ENCODE assay signal across 25 mouse cellular contexts in the genomic region with DNA sequence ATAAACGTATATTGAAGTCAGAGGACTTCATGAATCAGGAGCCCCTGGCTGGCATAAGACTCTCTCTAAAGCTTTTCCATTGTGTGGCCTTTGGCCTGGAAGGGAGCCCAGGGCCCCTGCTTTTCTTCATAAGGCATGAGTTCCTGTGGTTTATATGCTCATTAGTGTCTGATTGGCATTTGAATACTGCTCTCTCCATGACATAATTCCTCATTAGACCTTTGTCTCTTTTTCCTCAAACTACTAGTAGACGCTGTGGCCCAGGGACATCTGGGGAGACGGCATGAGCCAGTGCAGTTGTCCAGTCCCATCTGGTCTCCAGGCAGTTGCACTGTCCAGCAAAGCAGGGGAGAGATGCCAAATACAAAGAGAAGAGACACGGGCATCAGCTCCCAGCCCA.
DNase-seq lines count a peak whose midpoint lies in the region; ATAC-seq lines count a peak whose summit lies in the region.
"Had no signal": no experiment of that assay in that cellular context is flagged by ENCODE, and none has a peak within 500 bp of the region (broad histone marks: within the 10 kb centered on the region; RNA-seq: fewer than 3 reads in every experiment).

No protein-coding gene starts in this region.

- 34% methylated on average over 4 of the region's 4 CpGs for WGBS in forebrain, embryonic 11.5 days
- 69% methylated on average over 4 of the region's 4 CpGs for WGBS in forebrain, embryonic 10.5 days
- 32% methylated on average over 4 of the region's 4 CpGs for WGBS in forebrain, embryonic 12.5 days
- 46% methylated on average over 4 of the region's 4 CpGs for WGBS in midbrain, embryonic 16.5 days

- H3K9ac ChIP-seq in forebrain, embryonic 11.5 days (ENCODE audit: low read length), result no peak overlapping the region
- no peak overlapping the region for H3K9ac ChIP-seq in forebrain, embryonic 12.5 days
- H3K9ac ChIP-seq in midbrain, embryonic 16.5 days (ENCODE audit: low read depth, low read length), result no peak overlapping the region
- H3K9ac ChIP-seq: limb, embryonic 13.5 days; liver, embryonic 13.5 days; lung, embryonic 14.5 days; neural tube, embryonic 15.5 days had no signal

- H3K4me3 ChIP-seq in forebrain, embryonic 11.5 days (ENCODE audit: low read depth, low read length), result no peak overlapping the region
- no peak overlapping the region for H3K4me3 ChIP-seq in forebrain, embryonic 10.5 days
- no peak overlapping the region for H3K4me3 ChIP-seq in forebrain, embryonic 12.5 days (replicated peaks)
- no peak overlapping the region for H3K4me3 ChIP-seq in midbrain, embryonic 16.5 days (ENCODE audit: low read depth, low read length)
- H3K4me3 ChIP-seq: erythroblast, embryonic 14.5 days; limb, embryonic 13.5 days; liver, embryonic 13.5 days; myocyte; neural tube, embryonic 15.5 days had no signal

- no peaks in the 10 kb centered on the region for H3K27me3 ChIP-seq in forebrain, embryonic 11.5 days (ENCODE audit: control insufficient read depth, insufficient read depth, low read length)
- H3K27me3 ChIP-seq in forebrain, embryonic 10.5 days (ENCODE audit: poor library complexity, severe bottlenecking), result no peaks in the 10 kb centered on the region
- no peaks in the 10 kb centered on the region for H3K27me3 ChIP-seq in forebrain, embryonic 12.5 days
- no peaks in the 10 kb centered on the region for H3K27me3 ChIP-seq in midbrain, embryonic 16.5 days (ENCODE audit: control insufficient read depth, insufficient read depth, low read depth, low read length)
- H3K27me3 ChIP-seq: CH12.LX; limb, embryonic 13.5 days; liver, embryonic 13.5 days; neural tube, embryonic 15.5 days had no signal

- no peaks in the 10 kb centered on the region for H3K36me3 ChIP-seq in forebrain, embryonic 11.5 days (ENCODE audit: control insufficient read depth, insufficient read depth, low read length)
- no peaks in the 10 kb centered on the region for H3K36me3 ChIP-seq in forebrain, embryonic 10.5 days (replicated peaks)
- H3K36me3 ChIP-seq in forebrain, embryonic 12.5 days (replicated peaks), result no peaks in the 10 kb centered on the region
- no peaks in the 10 kb centered on the region for H3K36me3 ChIP-seq in midbrain, embryonic 16.5 days (ENCODE audit: control insufficient read depth, insufficient read depth, low read length)
- H3K36me3 ChIP-seq: limb, embryonic 13.5 days; liver, embryonic 13.5 days; neural tube, embryonic 15.5 days had no signal

- no peaks in the 10 kb centered on the region for H3K9me3 ChIP-seq in forebrain, embryonic 11.5 days (ENCODE audit: control insufficient read depth, low read length)
- H3K9me3 ChIP-seq in forebrain, embryonic 10.5 days, result no peaks in the 10 kb centered on the region
- no peaks in the 10 kb centered on the region for H3K9me3 ChIP-seq in forebrain, embryonic 12.5 days
- H3K9me3 ChIP-seq in midbrain, embryonic 16.5 days (replicated peaks; ENCODE audit: control insufficient read depth, low read length, poor library complexity, severe bottlenecking), result no peaks in the 10 kb centered on the region
- H3K9me3 ChIP-seq: limb, embryonic 13.5 days; liver, embryonic 13.5 days; neural tube, embryonic 15.5 days had no signal

- H3K4me2 ChIP-seq in forebrain, embryonic 11.5 days (ENCODE audit: low read depth, low read length, severe bottlenecking), result no peak overlapping the region
- H3K4me2 ChIP-seq in forebrain, embryonic 12.5 days, result no peak overlapping the region
- no peak overlapping the region for H3K4me2 ChIP-seq in midbrain, embryonic 16.5 days (ENCODE audit: low read length)
- H3K4me2 ChIP-seq: limb, embryonic 13.5 days; liver, embryonic 13.5 days; lung, embryonic 14.5 days; neural tube, embryonic 15.5 days had no signal

- no peak for DNase-seq in forebrain, embryonic 11.5 days (ENCODE audit: low spot score)
- no peak for DNase-seq in forebrain, embryonic 10.5 days (ENCODE audit: extremely low spot score, low spot score)
- peak; percentile 99 for DNase-seq in Muller cell, postnatal 12 days (ENCODE audit: inconsistent ontology term)
- no peak for DNase-seq in adrenal gland, postnatal 4 days (ENCODE audit: low spot score in 2 of 2)
- no peak for DNase-seq in ovary, postnatal 36 days (ENCODE audit: low spot score)
- no peak for DNase-seq in adrenal gland, postnatal 14 days
- DNase-seq: adrenal gland, adult 2 months; cerebellum, adult 11 months; gastrocnemius, postnatal 14 days; heart, adult 18-20 months; heart, postnatal 36 days; kidney, adult 8-10 months; kidney, postnatal 25 days; liver, embryonic 13.5 days; lung, embryonic 14.5 days; lung, postnatal 36 days; right cerebral cortex, postnatal 4 days had no signal

- no peaks in the 10 kb centered on the region for H3K4me1 ChIP-seq in forebrain, embryonic 11.5 days (replicated peaks; ENCODE audit: control insufficient read depth, insufficient read depth, low read length)
- H3K4me1 ChIP-seq in forebrain, embryonic 10.5 days, result peaks cover 6% of the 10 kb centered on the region
- H3K4me1 ChIP-seq in forebrain, embryonic 12.5 days, result 0 out of 2 replicates have a peak, but pooled peaks cover 2% of the 10 kb centered on the region
- no peaks in the 10 kb centered on the region for H3K4me1 ChIP-seq in midbrain, embryonic 16.5 days (ENCODE audit: control insufficient read depth, insufficient read depth, low read length)
- H3K4me1 ChIP-seq: limb, embryonic 13.5 days; liver, embryonic 13.5 days had no signal

- no peak overlapping the region for H3K27ac ChIP-seq in forebrain, embryonic 11.5 days (ENCODE audit: low read depth, low read length)
- H3K27ac ChIP-seq in forebrain, embryonic 10.5 days, result no peak overlapping the region
- H3K27ac ChIP-seq in forebrain, embryonic 12.5 days, result no peak overlapping the region
- no peak overlapping the region for H3K27ac ChIP-seq in midbrain, embryonic 16.5 days (ENCODE audit: low read length)
- H3K27ac ChIP-seq: limb, embryonic 13.5 days; liver, embryonic 13.5 days had no signal

- ATAC-seq in forebrain, embryonic 11.5 days (replicated peaks; ENCODE audit: low FRiP score), result peak; percentile 58
- peak; percentile 68; the same call in 1 of the 2 replicates for ATAC-seq in forebrain, embryonic 12.5 days (ENCODE audit: low FRiP score)
- peak; percentile 36; the same call in 1 of the 2 replicates for ATAC-seq in midbrain, embryonic 16.5 days
- ATAC-seq: inflammation-experienced regulatory T-cells, adult 6 months had no signal
